Mouse (Mus musculus) lung, postnatal 14 days (tissue): ENCODE measurements around the gene Dcxr.
A peak's percentile ranks its signal among the peaks of the same experiment; 100 is the strongest.
"Not testable (repeated sequence)": the region's sequence is repeated elsewhere in the genome, so short reads cannot be mapped to it uniquely, and the experiment has no call there.

Source experiments
- DNase-seq: peaks from one replicate; pipeline ENCODE4 v3.0.0; 2021

The Dcxr gene

GRCm38 (mm10) chr11:120727169-120727527, at the start of gene Dcxr:
TSS of gene Dcxr (minus strand) at chr11:120727281.
- peak; percentile 91 for DNase-seq

DNA sequence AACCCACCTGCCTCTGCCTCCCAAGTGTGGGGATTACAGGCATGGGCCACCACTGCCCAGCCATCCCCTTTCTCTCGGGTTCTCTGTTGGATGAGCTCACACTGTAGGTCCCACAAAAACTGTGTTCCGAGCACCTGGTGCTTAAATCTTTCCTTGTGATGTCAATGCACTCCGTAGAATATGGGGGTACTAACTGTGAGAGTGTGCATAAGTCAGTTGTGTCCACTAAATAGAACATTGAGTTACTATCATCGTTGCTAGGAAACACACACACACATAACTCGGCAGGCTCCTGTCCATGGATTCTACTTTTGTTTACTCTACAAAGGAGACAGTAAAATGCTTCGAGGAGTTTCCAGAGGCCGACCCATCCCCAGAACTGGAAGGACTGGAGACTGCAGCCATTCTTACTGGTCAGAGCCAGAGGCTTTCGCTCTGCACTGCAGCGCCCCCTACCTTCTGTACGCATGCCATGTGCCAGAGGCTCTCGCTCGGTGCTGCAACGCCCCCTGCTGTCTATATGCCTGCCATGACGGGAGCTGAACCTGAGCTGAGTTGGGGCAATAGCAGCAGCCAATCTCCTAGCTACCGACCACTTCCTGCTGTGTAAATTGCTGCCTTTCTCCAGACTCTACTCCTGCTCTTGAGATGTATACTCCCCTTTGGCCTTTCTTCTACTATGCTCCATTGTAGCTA, 48.8 kb upstream of the Dcxr start:
- peak; percentile 99 for DNase-seq

DNA sequence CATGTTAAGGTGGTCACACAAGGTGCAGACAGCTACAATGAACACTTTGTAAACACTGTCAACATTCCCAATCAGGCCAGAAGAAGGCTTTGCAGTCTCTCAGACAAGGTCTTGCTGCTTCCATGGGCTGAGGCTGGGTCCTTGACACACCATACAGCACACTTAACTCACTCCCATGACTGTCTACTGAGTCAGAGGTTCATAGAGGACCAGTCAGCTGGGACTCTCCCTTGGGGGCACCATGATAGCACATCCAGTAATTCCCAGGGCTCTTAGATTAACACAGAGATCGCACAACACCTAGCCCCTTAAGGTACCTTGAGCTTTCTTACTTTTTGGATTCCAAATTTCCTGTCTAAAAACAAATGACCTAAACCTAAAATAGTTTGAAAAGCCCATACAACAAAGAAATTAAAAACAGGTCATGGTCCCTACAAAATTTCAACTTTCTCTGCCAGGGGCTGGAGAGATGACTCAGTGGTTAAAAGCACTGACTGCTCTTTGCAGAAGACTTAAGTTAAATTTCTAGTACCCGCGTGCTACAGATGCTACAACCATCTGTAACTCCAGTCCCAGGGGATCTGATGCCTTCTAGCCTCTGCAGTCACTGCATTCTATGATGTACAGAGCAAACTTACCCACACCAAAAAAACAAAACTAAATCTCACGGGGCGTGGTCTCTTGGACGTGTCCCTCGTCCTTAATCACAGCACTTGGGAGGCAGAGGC, 46.5 kb upstream of the Dcxr start:
- no peak for DNase-seq

DNA sequence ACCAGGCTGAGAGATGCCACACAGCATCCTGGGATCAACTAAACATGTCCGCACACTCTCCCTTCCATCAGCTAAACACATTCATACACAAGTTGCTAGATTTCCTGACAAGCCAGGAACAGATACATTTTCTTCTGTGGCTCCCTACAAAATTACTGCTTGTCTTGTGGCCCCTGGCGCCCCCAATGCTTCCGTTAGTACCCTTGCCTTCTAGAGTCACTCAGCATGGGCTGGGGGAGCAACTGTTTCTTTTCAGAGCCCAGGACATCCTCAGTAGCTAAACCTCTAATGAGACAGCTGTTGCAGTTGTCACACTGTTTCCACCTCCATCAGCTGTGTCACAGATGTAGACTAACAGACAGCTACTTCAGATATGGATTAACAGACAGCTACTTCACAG, 45.7 kb upstream of the Dcxr start:
- DNase-seq, result no peak

- no peak for DNase-seq
Measured at GRCm38 (mm10) chr11:120768206-120768605, 41.1 kb upstream of the Dcxr start.

DNA sequence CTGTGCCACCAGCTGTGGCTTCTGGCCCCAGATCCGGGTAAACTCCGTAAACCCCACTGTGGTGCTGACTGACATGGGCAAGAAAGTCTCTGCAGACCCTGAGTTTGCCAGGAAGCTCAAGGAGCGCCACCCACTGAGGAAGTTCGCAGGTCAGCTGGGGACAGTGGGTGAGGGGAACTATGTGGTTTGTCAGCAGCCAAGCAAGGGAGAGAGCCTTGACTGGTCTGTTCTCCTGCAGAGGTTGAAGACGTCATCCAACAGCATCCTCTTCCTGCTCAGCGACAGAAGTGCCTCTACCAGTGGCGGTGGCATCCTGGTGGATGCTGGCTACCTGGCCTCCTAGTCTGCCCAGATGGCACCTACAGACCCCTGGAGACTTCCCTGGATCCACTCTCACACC, 39.9 kb upstream of the Dcxr start:
- DNase-seq, result not testable (repeated sequence)

DNA sequence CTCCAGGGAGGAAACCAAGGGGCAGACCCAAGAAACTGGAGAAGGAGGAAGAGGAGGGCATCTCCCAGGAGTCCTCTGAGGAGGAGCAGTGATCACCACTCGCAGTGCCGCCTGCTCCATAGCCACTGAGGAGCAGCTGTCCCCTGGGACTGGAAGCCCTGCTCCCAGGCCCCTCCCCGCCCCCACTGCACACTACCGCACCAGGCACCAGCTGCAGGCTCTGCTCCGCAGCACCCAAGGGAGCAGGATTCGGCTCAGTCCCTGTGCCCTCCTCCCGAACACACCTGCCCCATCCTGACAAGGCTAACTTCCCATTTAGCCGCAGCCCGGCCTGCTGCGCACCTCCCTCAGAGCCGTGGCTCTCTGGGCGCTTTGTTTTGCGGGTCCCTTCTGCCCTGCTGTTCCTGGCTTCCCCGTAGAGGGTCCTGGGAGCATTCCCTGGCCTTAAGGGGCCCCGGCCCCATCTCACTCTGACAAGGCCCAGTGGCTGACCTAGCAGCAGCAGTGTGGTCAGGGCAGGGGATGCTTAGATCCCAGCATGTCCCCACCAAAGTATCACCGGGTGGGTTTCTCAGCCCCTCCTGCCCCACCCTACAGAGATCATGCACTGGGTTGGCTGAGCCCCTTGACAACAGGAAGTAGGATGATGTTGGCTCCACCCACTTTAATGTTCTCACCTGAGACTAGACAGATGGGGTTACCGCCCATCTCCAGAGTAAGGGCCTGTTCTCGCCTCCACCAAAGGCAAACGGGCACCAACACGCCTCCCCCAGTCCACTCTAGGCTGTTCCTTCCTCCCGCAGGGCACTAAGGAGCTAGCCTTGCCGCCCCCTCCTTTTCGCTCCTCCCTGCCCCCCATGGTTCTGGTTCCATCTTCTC, 36.3 kb upstream of the Dcxr start:
- DNase-seq, result not testable (repeated sequence)

- DNase-seq, result not testable (repeated sequence)
Measured at GRCm38 (mm10) chr11:120762672-120763041, 35.6 kb upstream of the Dcxr start, which contains the start of gene Hmga1b. TSS of gene Hmga1b (plus strand) at chr11:120762794.

DNA sequence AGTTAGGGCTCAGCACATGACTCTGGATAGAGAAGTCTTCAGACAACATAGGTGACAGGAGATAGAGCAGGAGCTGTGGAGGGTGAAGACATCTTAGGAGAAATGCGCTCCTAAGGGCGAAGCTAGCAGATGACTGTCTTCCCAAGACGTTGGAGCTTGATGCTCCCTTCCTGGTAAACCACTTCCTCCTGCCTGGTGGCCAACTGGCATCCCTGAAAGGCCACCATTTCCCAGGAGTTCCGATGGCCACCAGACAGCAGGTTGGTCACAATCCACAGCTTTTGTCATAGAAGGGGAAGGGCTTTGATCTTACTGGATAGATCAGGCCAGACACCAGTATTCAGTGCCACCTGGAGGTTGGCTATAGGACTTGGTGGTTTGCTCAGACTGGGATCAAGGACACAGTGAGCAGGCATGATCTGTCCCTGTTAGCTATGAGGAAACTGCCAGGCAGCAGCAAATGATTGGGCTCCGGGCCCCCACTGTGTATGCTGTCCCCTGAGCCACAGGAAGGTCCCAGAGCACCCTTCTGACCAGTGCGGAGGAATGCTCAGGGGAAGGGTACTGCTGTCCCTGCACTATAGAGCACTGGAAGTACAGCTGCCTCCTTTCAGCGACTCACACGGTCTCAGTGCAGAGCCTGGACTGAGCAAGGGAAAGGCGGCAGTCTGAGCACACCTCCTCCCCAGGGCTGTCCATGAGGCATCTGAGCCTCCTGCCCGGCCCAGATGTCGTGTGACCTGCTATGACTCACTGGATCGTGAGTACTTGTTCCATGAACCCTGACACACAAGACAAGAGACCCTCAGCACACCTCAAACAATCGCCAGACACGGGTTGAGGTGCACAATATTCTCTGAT, 35.0 kb upstream of the Dcxr start:
- DNase-seq, result no peak

- DNase-seq, result no peak
Measured at GRCm38 (mm10) chr11:120760236-120760635, 33.2 kb upstream of the Dcxr start.

GRCm38 (mm10) chr11:120751606-120752005, 24.5 kb upstream of the Dcxr start:
- DNase-seq, result no peak

- DNase-seq, result peak; percentile 70
Measured at GRCm38 (mm10) chr11:120749430-120749829, 22.3 kb upstream of the Dcxr start.

GRCm38 (mm10) chr11:120747974-120748373, 20.9 kb upstream of the Dcxr start:
- DNase-seq, result no peak

- peak; percentile 49 for DNase-seq
Measured at GRCm38 (mm10) chr11:120744121-120744701, 17.1 kb upstream of the Dcxr start.

DNA sequence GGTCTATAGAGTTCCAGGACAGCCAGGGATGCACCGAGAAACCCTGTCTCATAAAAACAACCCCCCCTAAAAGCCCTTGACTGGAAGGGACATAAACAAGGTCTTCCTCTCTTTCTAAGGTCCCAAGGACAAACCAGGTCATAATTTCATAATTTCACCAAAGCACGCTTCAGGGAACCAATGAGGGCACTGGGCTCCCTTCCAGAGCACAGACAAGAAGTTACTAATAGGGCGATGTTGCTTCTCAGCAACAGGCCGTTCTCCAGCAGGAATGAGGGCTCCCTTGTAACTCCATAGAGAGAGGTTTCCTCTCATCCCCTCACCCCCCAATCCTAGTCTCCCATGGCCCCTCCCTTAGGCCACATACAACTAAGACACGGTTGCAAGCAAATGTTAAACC, 13.9 kb upstream of the Dcxr start:
- DNase-seq, result no peak

GRCm38 (mm10) chr11:120736424-120736823, 9.3 kb upstream of the Dcxr start:
- no peak for DNase-seq

DNA sequence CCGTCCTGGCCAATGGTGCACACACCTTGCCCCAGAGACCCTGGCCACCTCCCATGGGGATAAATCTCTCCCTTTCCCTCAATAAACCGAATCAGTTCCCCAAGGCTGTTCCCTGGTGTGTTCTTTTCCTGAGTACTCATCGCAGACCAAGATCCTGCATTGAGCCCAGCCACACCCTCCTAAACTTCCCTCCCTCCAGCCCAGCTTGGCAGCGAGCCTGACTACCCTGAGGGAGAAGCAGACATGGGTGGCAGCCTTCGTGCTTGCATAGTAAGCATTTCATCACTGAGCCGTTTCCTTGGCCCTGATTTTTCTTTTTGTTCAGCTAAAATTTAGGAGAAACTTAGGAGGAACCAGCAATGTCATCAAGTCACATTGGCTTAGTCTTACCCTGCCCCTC, 6.4 kb upstream of the Dcxr start:
- peak; percentile 76 for DNase-seq

DNA sequence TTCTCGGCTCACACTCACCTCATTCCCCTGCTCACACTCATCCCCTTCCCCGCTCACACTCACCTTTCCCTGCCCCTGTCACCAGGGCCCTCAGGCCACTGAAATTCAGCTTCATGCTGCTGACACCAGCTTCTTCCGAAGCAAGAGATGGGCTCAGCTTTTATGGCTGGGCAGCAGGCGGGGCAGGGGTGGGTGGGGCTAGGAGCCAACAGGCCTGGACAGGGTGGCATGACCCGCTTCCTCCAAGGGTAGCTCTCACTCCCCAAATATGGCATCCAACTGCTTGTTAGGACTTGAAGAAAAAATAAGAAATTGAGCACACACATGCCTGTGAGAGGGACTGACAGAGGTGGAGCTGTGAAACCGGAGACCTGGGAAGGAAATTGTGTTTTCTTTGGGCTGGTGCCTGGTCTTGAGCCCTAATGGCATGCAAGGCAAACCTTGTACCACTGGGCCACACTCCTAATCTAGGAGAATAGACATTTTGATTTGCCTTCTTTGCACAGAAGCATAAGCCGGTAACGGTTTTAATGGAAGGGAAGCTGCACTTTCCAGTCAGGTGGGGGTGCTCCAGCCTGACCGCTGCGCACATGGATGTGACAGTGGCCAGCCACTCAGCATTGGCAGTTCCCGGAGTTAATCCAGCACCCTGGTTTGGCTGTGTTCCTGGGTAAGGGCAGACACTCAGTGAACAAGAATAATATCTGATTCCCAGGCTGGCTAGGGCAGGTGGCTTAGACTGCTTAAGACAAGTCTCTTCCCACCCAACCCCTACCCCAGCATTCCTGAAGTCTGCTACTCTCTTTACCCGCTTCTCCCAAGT, 5.0 kb upstream of the Dcxr start, which contains the start of gene Cbr2:
TSS of gene Cbr2 (minus strand) at position 257 of the 823 bp plus-strand sequence.
- DNase-seq, result peak; percentile 56

- DNase-seq, result no peak
Measured at GRCm38 (mm10) chr11:120731395-120731794, 4.3 kb upstream of the Dcxr start.

- no peak for DNase-seq
Measured at GRCm38 (mm10) chr11:120730331-120730870, 3.3 kb upstream of the Dcxr start.
